Mouse (Mus musculus) liver, postnatal 0 days (tissue): ENCODE data around the gene Psrc1.

ENCODE experiments used
- CTCF ChIP-seq: sonication (generic); IDR thresholded peaks from 2 replicates; pipeline ENCODE4 v1.5.1; 2016; ENCODE audit warnings: antibody characterized with exemption, low read depth
- EP300 ChIP-seq: IDR thresholded peaks from 2 replicates; pipeline ENCODE4 v1.6.1; 2016; ENCODE audit warnings: antibody characterized with exemption, low read depth, mild to moderate bottlenecking

- no peak for TF ChIP-seq CTCF
- no peak for TF ChIP-seq EP300
These were observed 28.1 kb downstream of the Psrc1 start for GRCm38 (mm10) chr3:108411754-108412121.
